Mouse (Mus musculus) midbrain, embryonic 11.5 days (tissue): Measurements from ENCODE around the gene Slc25a5. TPM values are rescaled to one million over a fixed set of nuclear protein-coding genes. Genes with fewer than 3 reads are reported as not detected.
"Not testable (repeated sequence)": the region's sequence is repeated elsewhere in the genome, so short reads cannot be mapped to it uniquely, and the experiment has no call there.

Source experiments
- ATAC-seq: fragments of 200-750 bp; cut with Nextera tagmentation; 2 replicates; pipeline ENCODE4 v1.8.0; 2017; ENCODE audit warnings: moderate TSS enrichment, moderate library complexity; ENCODE audit not compliant: low FRiP score
- DNase-seq: peaks from one replicate; pipeline ENCODE4 v3.0.0; 2015; ENCODE audit warnings: low spot score; ENCODE audit errors: missing footprints
- H3K27ac ChIP-seq: fragments of 300-500 bp; sonication (generic); 2 replicates; pipeline ENCODE4 v1.5.1; 2014; ENCODE audit warnings: low read depth, low read length
- H3K27me3 ChIP-seq: fragments of 300-500 bp; sonication (generic); 2 replicates; pipeline ENCODE4 v1.6.1; 2014; ENCODE audit warnings: mild to moderate bottlenecking, low read length, moderate library complexity, mixed read lengths; ENCODE audit not compliant: control insufficient read depth, insufficient read depth
- H3K36me3 ChIP-seq: fragments of 300-500 bp; sonication (generic); 2 replicates; pipeline ENCODE4 v1.6.1; 2014; ENCODE audit warnings: mild to moderate bottlenecking, low read length, moderate library complexity, mixed read lengths; ENCODE audit not compliant: control insufficient read depth, insufficient read depth
- H3K4me1 ChIP-seq: fragments of 300-500 bp; sonication (generic); 2 replicates; pipeline ENCODE4 v1.6.1; 2014; ENCODE audit warnings: low read length; ENCODE audit not compliant: control insufficient read depth, insufficient read depth
- H3K4me2 ChIP-seq: fragments of 300-500 bp; sonication (generic); 2 replicates; pipeline ENCODE4 v1.6.1; 2014; ENCODE audit warnings: mild to moderate bottlenecking, moderate library complexity
- H3K4me3 ChIP-seq: fragments of 300-500 bp; sonication (generic); 2 replicates; pipeline ENCODE4 v1.5.1; 2014; ENCODE audit warnings: low read depth, low read length
- H3K9ac ChIP-seq: fragments of 300-500 bp; sonication (generic); 2 replicates; pipeline ENCODE4 v1.6.1; 2014; ENCODE audit warnings: low read length
- H3K9me3 ChIP-seq: fragments of 300-500 bp; sonication (generic); 2 replicates; pipeline ENCODE4 v1.6.1; 2016; ENCODE audit warnings: low read length; ENCODE audit not compliant: control insufficient read depth
- WGBS: fragments of 180-500 bp; shearing (Covaris S2); extraction: QIAGEN DNeasy Blood & Tissue Kit; methylation state at CpG from one replicate; pipeline ENCODE4 v1.1.7; 2014; 5-methylcytosine and 5-hydroxymethylcytosine counted together
- polyA plus RNA-seq: library from polyadenylated mRNA; unstranded; fragments of >200 nt; fragmentation: Nextera tagmentation; extraction: Ambion mirVana; gene quantifications from 2 replicates; pipeline ENCODE4 v1.2.1, GENCODE M21; 2014

The Slc25a5 gene
- polyA plus RNA-seq, 1 experiment from 2014 or later, result 833 TPM

- Histone ChIP-seq H3K4me3 (no peak overlapping the region), H3K4me1 (no peaks in the 10 kb centered on the region), H3K4me2 (no peak overlapping the region), H3K27ac (no peak overlapping the region), H3K9me3 (no peaks in the 10 kb centered on the region), H3K9ac (no peak overlapping the region), H3K36me3 (no peaks in the 10 kb centered on the region), H3K27me3 (no peaks in the 10 kb centered on the region)
- ATAC-seq (no peak), DNase-seq (no peak)
- 55% methylated on average over 4 of the region's 4 CpGs for WGBS
These were observed 6.1 kb upstream of the Slc25a5 start for GRCm38 (mm10) chrX:36789360-36789759.

- no peak overlapping the region for H3K27ac ChIP-seq
- no peak overlapping the region for H3K4me2 ChIP-seq
- DNase-seq, result no peak
- 60% methylated on average over 5 of the region's 5 CpGs for WGBS
- H3K9ac ChIP-seq, result no peak overlapping the region
- H3K9me3 ChIP-seq, result no peaks in the 10 kb centered on the region
- H3K27me3 ChIP-seq, result no peaks in the 10 kb centered on the region
- ATAC-seq, result no peak
- no peak overlapping the region for H3K4me3 ChIP-seq
- peaks cover 2% of the 10 kb centered on the region; the same call in 1 of the 2 replicates for H3K36me3 ChIP-seq
- no peaks in the 10 kb centered on the region for H3K4me1 ChIP-seq
These were observed 880 bp upstream of the Slc25a5 start for GRCm38 (mm10) chrX:36794571-36794970.

- Histone ChIP-seq H3K36me3 (peaks cover 2% of the 10 kb centered on the region; the same call in 1 of the 2 replicates), H3K4me1 (no peaks in the 10 kb centered on the region), H3K9ac (peak overlapping the region; percentile 77), H3K9me3 (no peaks in the 10 kb centered on the region), H3K4me3 (peak overlapping the region; percentile 60), H3K27ac (peak overlapping the region; percentile 78), H3K27me3 (no peaks in the 10 kb centered on the region), H3K4me2 (peak overlapping the region; percentile 48)
- DNase-seq (peak; percentile 98), ATAC-seq (peak; percentile 85)
- 10% methylated on average over 41 of the region's 41 CpGs for WGBS
These were observed 721 bp downstream of the Slc25a5 start for GRCm38 (mm10) chrX:36796163-36796581.

- not testable (repeated sequence) for ATAC-seq
- H3K9ac ChIP-seq, result peak overlapping the region; percentile 77; the same call in 1 of the 2 replicates
- WGBS, result 74% methylated on average over 8 of the region's 8 CpGs
These were observed 1.3 kb downstream of the Slc25a5 start for GRCm38 (mm10) chrX:36796734-36797133.

GRCm38 (mm10) chrX:36799131-36799879 lies 3.9 kb downstream of the Slc25a5 start:
- Histone ChIP-seq H3K4me2 (no peak overlapping the region), H3K4me3 (no peak overlapping the region), H3K36me3 (peaks cover 2% of the 10 kb centered on the region; the same call in 1 of the 2 replicates), H3K9me3 (no peaks in the 10 kb centered on the region), H3K9ac (no peak overlapping the region), H3K27ac (no peak overlapping the region), H3K27me3 (no peaks in the 10 kb centered on the region), H3K4me1 (no peaks in the 10 kb centered on the region)
- DNase-seq, result no peak
- WGBS, result 54% methylated on average over 6 of the region's 6 CpGs
- no peak for ATAC-seq

More at GRCm38 (mm10) chrX:36796734-36797133, 1.3 kb downstream of the Slc25a5 start:
- not testable (repeated sequence) for DNase-seq, H3K27ac ChIP-seq, H3K9me3 ChIP-seq, H3K36me3 ChIP-seq, H3K4me1 ChIP-seq, H3K27me3 ChIP-seq
- peak overlapping the region; percentile 48 for H3K4me2 ChIP-seq
- peak overlapping the region; percentile 60 for H3K4me3 ChIP-seq

GRCm38 (mm10) chrX:36803189-36803588 lies 7.7 kb downstream of the Slc25a5 start:
- Histone ChIP-seq H3K4me2 (no peak overlapping the region), H3K36me3 (no peaks in the 10 kb centered on the region), H3K27me3 (no peaks in the 10 kb centered on the region), H3K4me3 (no peak overlapping the region), H3K9me3 (no peaks in the 10 kb centered on the region), H3K4me1 (no peaks in the 10 kb centered on the region), H3K27ac (no peak overlapping the region), H3K9ac (no peak overlapping the region)
- DNase-seq (no peak), ATAC-seq (no peak)
- WGBS, result 82% methylated on average over 5 of the region's 5 CpGs

GRCm38 (mm10) chrX:36804196-36804595 lies 8.7 kb downstream of the Slc25a5 start:
- DNase-seq, result no peak
- Histone ChIP-seq H3K36me3 (no peaks in the 10 kb centered on the region), H3K4me2 (no peak overlapping the region), H3K9ac (no peak overlapping the region), H3K4me3 (no peak overlapping the region), H3K27ac (no peak overlapping the region), H3K9me3 (no peaks in the 10 kb centered on the region), H3K27me3 (no peaks in the 10 kb centered on the region), H3K4me1 (no peaks in the 10 kb centered on the region)
- WGBS, result 66% methylated on average over 5 of the region's 5 CpGs
- ATAC-seq, result no peak

- ATAC-seq, result no peak
- H3K9ac ChIP-seq, result no peak overlapping the region
- H3K9me3 ChIP-seq, result no peaks in the 10 kb centered on the region
- H3K36me3 ChIP-seq, result no peaks in the 10 kb centered on the region
- H3K27me3 ChIP-seq, result no peaks in the 10 kb centered on the region
- H3K4me1 ChIP-seq, result no peaks in the 10 kb centered on the region
- H3K27ac ChIP-seq, result no peak overlapping the region
- H3K4me2 ChIP-seq, result no peak overlapping the region
- no peak for DNase-seq
- 49% methylated on average over 5 of the region's 5 CpGs for WGBS
- H3K4me3 ChIP-seq, result no peak overlapping the region
These were observed 10.2 kb downstream of the Slc25a5 start for GRCm38 (mm10) chrX:36805466-36806235.
